Comparison of ENCODE assay signal across 26 mouse cellular contexts in the genomic region with DNA sequence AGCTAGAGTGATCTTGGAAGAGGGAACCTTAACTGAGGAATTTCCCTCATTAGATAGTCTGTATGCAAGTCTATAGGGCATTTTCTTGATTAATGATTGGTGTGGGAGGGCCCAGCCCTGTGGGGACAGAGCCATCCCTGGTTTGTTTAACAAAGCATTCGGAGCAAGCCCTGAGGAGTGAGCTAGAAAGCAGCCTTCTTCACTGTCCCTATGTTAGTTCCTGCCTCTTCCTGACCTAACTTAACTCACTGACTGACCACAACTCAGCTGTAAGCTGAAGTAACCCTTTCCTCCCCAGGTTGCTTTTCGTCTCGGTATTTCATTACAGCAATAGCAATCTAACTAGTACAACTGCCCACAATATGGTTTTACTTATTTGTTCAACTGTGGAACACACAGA. TPM values are rescaled to one million over a fixed set of nuclear protein-coding genes. Genes with fewer than 3 reads are reported as not detected.
DNase-seq lines count a peak whose midpoint lies in the region; ATAC-seq and TF ChIP-seq lines count a peak whose summit lies in the region.
"Had no signal": no experiment of that assay in that cellular context is flagged by ENCODE, and none has a peak within 500 bp of the region (broad histone marks: within the 10 kb centered on the region; RNA-seq: fewer than 3 reads in every experiment).

No protein-coding gene starts in this region.

- H3K9ac ChIP-seq in heart, embryonic 13.5 days, result no peak overlapping the region
- no peak overlapping the region for H3K9ac ChIP-seq in heart, adult 2 months (ENCODE audit: low read depth, low read length)
- H3K9ac ChIP-seq: embryonic facial prominence, embryonic 12.5 days; forebrain, embryonic 13.5 days; limb, embryonic 13.5 days; liver, embryonic 13.5 days; lung, embryonic 15.5 days; midbrain, embryonic 13.5 days; stomach, embryonic 15.5 days had no signal

- H3K4me1 ChIP-seq in heart, embryonic 13.5 days, result peaks cover 6% of the 10 kb centered on the region
- no peaks in the 10 kb centered on the region for H3K4me1 ChIP-seq in heart, adult 2 months (ENCODE audit: control insufficient read depth, insufficient read depth, low read length)
- H3K4me1 ChIP-seq: forebrain, embryonic 13.5 days; liver, embryonic 13.5 days; midbrain, embryonic 13.5 days; stomach, embryonic 15.5 days had no signal

- no peaks in the 10 kb centered on the region for H3K9me3 ChIP-seq in heart, embryonic 13.5 days
- H3K9me3 ChIP-seq: embryonic facial prominence, embryonic 12.5 days; forebrain, embryonic 13.5 days; limb, embryonic 13.5 days; liver, embryonic 13.5 days; lung, embryonic 15.5 days; midbrain, embryonic 13.5 days; stomach, embryonic 15.5 days had no signal

- H3K27me3 ChIP-seq in heart, embryonic 13.5 days (replicated peaks), result no peaks in the 10 kb centered on the region
- no peaks in the 10 kb centered on the region for H3K27me3 ChIP-seq in heart, adult 2 months (ENCODE audit: control insufficient read depth, insufficient read depth, low read length)
- H3K27me3 ChIP-seq: embryonic facial prominence, embryonic 12.5 days; forebrain, embryonic 13.5 days; limb, embryonic 13.5 days; liver, embryonic 13.5 days; lung, embryonic 15.5 days; midbrain, embryonic 13.5 days; stomach, embryonic 15.5 days had no signal

- 40% methylated on average over 3 of the region's 3 CpGs for WGBS in heart, embryonic 13.5 days
- 43% methylated on average over 3 of the region's 3 CpGs for WGBS in heart, adult 2 months

- H3K4me3 ChIP-seq in heart, embryonic 13.5 days, result no peak overlapping the region
- no peak overlapping the region for H3K4me3 ChIP-seq in heart, adult 2 months
- H3K4me3 ChIP-seq: embryonic facial prominence, embryonic 12.5 days; erythroblast, embryonic 14.5 days; forebrain, embryonic 13.5 days; layer of hippocampus, adult 2 months; limb, embryonic 13.5 days; liver, embryonic 13.5 days; lung, embryonic 15.5 days; midbrain, embryonic 13.5 days; stomach, embryonic 15.5 days had no signal

- intact Hi-C loops in heart, adult 2 months (cut with DNase I), result no loop called here

- H3K4me2 ChIP-seq in heart, embryonic 13.5 days, result no peak overlapping the region
- H3K4me2 ChIP-seq: embryonic facial prominence, embryonic 12.5 days; forebrain, embryonic 13.5 days; limb, embryonic 13.5 days; liver, embryonic 13.5 days; lung, embryonic 15.5 days; midbrain, embryonic 13.5 days; stomach, embryonic 15.5 days had no signal

- no peak for TF ChIP-seq CTCF in heart, adult 2 months (IDR thresholded peaks at IDR 0.05)

- H3K27ac ChIP-seq in heart, embryonic 13.5 days (replicated peaks), result peak overlapping the region; percentile 64
- no peak overlapping the region for H3K27ac ChIP-seq in heart, adult 2 months
- H3K27ac ChIP-seq: embryonic facial prominence, embryonic 12.5 days; forebrain, embryonic 13.5 days; layer of hippocampus, adult 2 months; limb, embryonic 13.5 days; liver, embryonic 13.5 days; lung, embryonic 15.5 days; midbrain, embryonic 13.5 days; stomach, embryonic 15.5 days had no signal

- no peak for TF ChIP-seq POLR2A in heart, adult 2 months (IDR thresholded peaks at IDR 0.05; ENCODE audit: insufficient read depth, low read depth, low read length)

- no peak for DNase-seq in heart, adult 2 months
- DNase-seq in kidney, postnatal 14 days, result peak; percentile 10
- no peak for DNase-seq in kidney, postnatal 36 days
- DNase-seq in adrenal gland, adult 2 months, result no peak
- DNase-seq in lung, postnatal 36 days, result no peak
- DNase-seq: adrenal gland, postnatal 25 days; cerebellum, adult 11 months; cerebellum, postnatal 10 days; heart, postnatal 4 days; layer of hippocampus, postnatal 36 days; liver, embryonic 13.5 days; right cerebral cortex, postnatal 14 days; thymus, adult 18-20 months had no signal

- H3K79me2 ChIP-seq in heart, adult 2 months (replicated peaks; ENCODE audit: control insufficient read depth, insufficient read depth, low read length), result no peaks in the 10 kb centered on the region

- ATAC-seq in heart, embryonic 13.5 days (ENCODE audit: extremely low read depth, insufficient number of reproducible peaks, low FRiP score, low TSS enrichment), result no peak
- peak; percentile 83 for ATAC-seq in granulocyte monocyte progenitor cell, adult 5-6 weeks (replicated peaks; ENCODE audit: poor library complexity, severe bottlenecking)
- ATAC-seq: forebrain, embryonic 13.5 days; hindbrain, embryonic 16.5 days; intestine, embryonic 16.5 days; midbrain, embryonic 13.5 days; Patski had no signal

- H3K36me3 ChIP-seq in heart, embryonic 13.5 days, result no peaks in the 10 kb centered on the region
- H3K36me3 ChIP-seq in heart, adult 2 months (ENCODE audit: control insufficient read depth, insufficient read depth, low read length), result no peaks in the 10 kb centered on the region
- H3K36me3 ChIP-seq: embryonic facial prominence, embryonic 12.5 days; limb, embryonic 13.5 days; liver, embryonic 13.5 days; lung, embryonic 15.5 days; midbrain, embryonic 13.5 days; stomach, embryonic 15.5 days had no signal

- no peak for TF ChIP-seq EP300 in heart, adult 2 months (IDR thresholded peaks at IDR 0.05; ENCODE audit: insufficient read depth, low read depth, low read length)

RNA-seq across cellular contexts. Expression of a gene that starts 39.0 kb away (rescaled TPM):
- 0.08 TPM in 2 replicates for polyA plus RNA-seq in heart, embryonic 13.5 days (2015; fragmentation: Nextera tagmentation; extraction: Ambion mirVana)
- under 1 TPM; 0.05 to 0.07 TPM for total RNA-seq in heart, adult 2 months (2021)
- 0.09 and 0.27 TPM in 2 replicates for polyA plus RNA-seq in heart, adult 2 months (2012; rRNA removed)
- total RNA-seq in granulocyte monocyte progenitor cell, adult 5-6 weeks (2014; fragmentation: Nextera tagmentation), result not detected in 2 replicates
- total RNA-seq in granulocyte monocyte progenitor cell, adult 5-6 weeks (2017), result not detected in 2 replicates
- under 1 TPM in 1 of 2 experiments, not detected in 1; 0.03 TPM for total RNA-seq in adrenal gland, adult 2 months (2021)
- 0.01 and 0.02 TPM in 2 replicates for polyA plus RNA-seq in adrenal gland, adult 2 months (2012; rRNA removed)
